Mouse (Mus musculus): ENCODE results near the gene Ddx39. TPM values are rescaled to one million over a fixed set of nuclear protein-coding genes. Genes with fewer than 3 reads are reported as not detected.

The Ddx39 gene
- polyA plus RNA-seq, 1 experiment = 39.2 TPM

GRCm38 (mm10) chr8:83725521-83726102, 10.6 kb downstream of the Ddx39 start:
- no peaks in the 10 kb centered on the region for H3K4me1 ChIP-seq (ENCODE audit: control insufficient read depth, insufficient read depth, insufficient read length, low read length)
- H3K27me3 ChIP-seq (ENCODE audit: control insufficient read depth, insufficient read depth, low read length) = no peaks in the 10 kb centered on the region
- H3K27ac ChIP-seq (ENCODE audit: insufficient read depth, low read depth, low read length) = no peak overlapping the region
- TF ChIP-seq POLR2A (IDR thresholded peaks at IDR 0.05; ENCODE audit: low read depth, low read length) = no peak
- WGBS = 93% methylated on average over 8 of the region's 8 CpGs
- peaks cover 76% of the 10 kb centered on the region for H3K36me3 ChIP-seq (ENCODE audit: control insufficient read depth, insufficient read depth, low read length)
- H3K4me3 ChIP-seq (ENCODE audit: low read depth, low read length) = no peak overlapping the region

- peaks cover 54% of the 10 kb centered on the region for H3K36me3 ChIP-seq (ENCODE audit: control insufficient read depth, insufficient read depth, low read length)
- H3K4me1 ChIP-seq (ENCODE audit: control insufficient read depth, insufficient read depth, insufficient read length, low read length) = no peaks in the 10 kb centered on the region
- no peak for TF ChIP-seq POLR2A (IDR thresholded peaks at IDR 0.05; ENCODE audit: low read depth, low read length)
- TF ChIP-seq CTCF (IDR thresholded peaks at IDR 0.05; ENCODE audit: extremely low read depth, insufficient read length, insufficient replicate concordance, low read depth, low read length) = peak; percentile 53; the same call in 1 of the 2 replicates
- H3K27me3 ChIP-seq (ENCODE audit: control insufficient read depth, insufficient read depth, low read length) = no peaks in the 10 kb centered on the region
- H3K27ac ChIP-seq (ENCODE audit: insufficient read depth, low read depth, low read length) = no peak overlapping the region
- 83% methylated on average over 11 of the region's 11 CpGs for WGBS
- H3K4me3 ChIP-seq (ENCODE audit: low read depth, low read length) = no peak overlapping the region
Measured at GRCm38 (mm10) chr8:83729009-83729807, 14.2 kb downstream of the Ddx39 start.

GRCm38 (mm10) chr8:83731906-83732305, 16.9 kb downstream of the Ddx39 start:
- Histone ChIP-seq H3K4me3 (ENCODE audit: low read depth, low read length) (no peak overlapping the region), H3K27me3 (ENCODE audit: control insufficient read depth, insufficient read depth, low read length) (no peaks in the 10 kb centered on the region), H3K4me1 (ENCODE audit: control insufficient read depth, insufficient read depth, insufficient read length, low read length) (peaks cover 6% of the 10 kb centered on the region), H3K36me3 (ENCODE audit: control insufficient read depth, insufficient read depth, low read length) (peaks cover 37% of the 10 kb centered on the region), H3K27ac (ENCODE audit: insufficient read depth, low read depth, low read length) (no peak overlapping the region)
- TF ChIP-seq CTCF (IDR thresholded peaks at IDR 0.05; ENCODE audit: extremely low read depth, insufficient read length, insufficient replicate concordance, low read depth, low read length) (no peak), POLR2A (IDR thresholded peaks at IDR 0.05; ENCODE audit: low read depth, low read length) (no peak)
- 90% methylated on average over 5 of the region's 5 CpGs for WGBS

GRCm38 (mm10) chr8:83732919-83733318, 17.9 kb downstream of the Ddx39 start:
- H3K4me3 ChIP-seq (ENCODE audit: low read depth, low read length) = no peak overlapping the region
- TF ChIP-seq POLR2A (IDR thresholded peaks at IDR 0.05; ENCODE audit: low read depth, low read length) = no peak
- no peak for TF ChIP-seq CTCF (IDR thresholded peaks at IDR 0.05; ENCODE audit: extremely low read depth, insufficient read length, insufficient replicate concordance, low read depth, low read length)
- WGBS = 78% methylated on average over 6 of the region's 6 CpGs
- H3K4me1 ChIP-seq (ENCODE audit: control insufficient read depth, insufficient read depth, insufficient read length, low read length) = peaks cover 7% of the 10 kb centered on the region
- H3K27me3 ChIP-seq (ENCODE audit: control insufficient read depth, insufficient read depth, low read length) = no peaks in the 10 kb centered on the region
- H3K27ac ChIP-seq (ENCODE audit: insufficient read depth, low read depth, low read length) = no peak overlapping the region
- peaks cover 32% of the 10 kb centered on the region for H3K36me3 ChIP-seq (ENCODE audit: control insufficient read depth, insufficient read depth, low read length)

GRCm38 (mm10) chr8:83736681-83737080, 21.7 kb downstream of the Ddx39 start:
- WGBS = 88% methylated on average over 4 of the region's 4 CpGs
- H3K4me3 ChIP-seq (ENCODE audit: low read depth, low read length) = no peak overlapping the region

GRCm38 (mm10) chr8:83737346-83737745, 22.4 kb downstream of the Ddx39 start:
- 0 out of 2 replicates have a peak overlapping the region, but pooled peaks have one; percentile 95 for H3K27ac ChIP-seq (ENCODE audit: insufficient read depth, low read depth, low read length)
- no peaks in the 10 kb centered on the region for H3K27me3 ChIP-seq (ENCODE audit: control insufficient read depth, insufficient read depth, low read length)
- WGBS = 92% methylated on average over 4 of the region's 4 CpGs
- TF ChIP-seq POLR2A (IDR thresholded peaks at IDR 0.05; ENCODE audit: low read depth, low read length) (no peak), CTCF (IDR thresholded peaks at IDR 0.05; ENCODE audit: extremely low read depth, insufficient read length, insufficient replicate concordance, low read depth, low read length) (no peak)
- no peak overlapping the region for H3K4me3 ChIP-seq (ENCODE audit: low read depth, low read length)
- peaks cover 5% of the 10 kb centered on the region; the same call in 1 of the 2 replicates for H3K36me3 ChIP-seq (ENCODE audit: control insufficient read depth, insufficient read depth, low read length)
- H3K4me1 ChIP-seq (ENCODE audit: control insufficient read depth, insufficient read depth, insufficient read length, low read length) = peaks cover 29% of the 10 kb centered on the region

More at GRCm38 (mm10) chr8:83736681-83737080, 21.7 kb downstream of the Ddx39 start:
- TF ChIP-seq CTCF (IDR thresholded peaks at IDR 0.05; ENCODE audit: extremely low read depth, insufficient read length, insufficient replicate concordance, low read depth, low read length) = no peak
- no peak for TF ChIP-seq POLR2A (IDR thresholded peaks at IDR 0.05; ENCODE audit: low read depth, low read length)
- Histone ChIP-seq H3K27ac (ENCODE audit: insufficient read depth, low read depth, low read length) (no peak overlapping the region), H3K36me3 (ENCODE audit: control insufficient read depth, insufficient read depth, low read length) (peaks cover 8% of the 10 kb centered on the region), H3K27me3 (ENCODE audit: control insufficient read depth, insufficient read depth, low read length) (no peaks in the 10 kb centered on the region), H3K4me1 (ENCODE audit: control insufficient read depth, insufficient read depth, insufficient read length, low read length) (peaks cover 29% of the 10 kb centered on the region)

GRCm38 (mm10) chr8:83737852-83738562, 23.0 kb downstream of the Ddx39 start:
- no peaks in the 10 kb centered on the region for H3K27me3 ChIP-seq (ENCODE audit: control insufficient read depth, insufficient read depth, low read length)
- H3K4me1 ChIP-seq (ENCODE audit: control insufficient read depth, insufficient read depth, insufficient read length, low read length) = peaks cover 29% of the 10 kb centered on the region
- WGBS = 42% methylated on average over 4 of the region's 4 CpGs
- H3K27ac ChIP-seq (ENCODE audit: insufficient read depth, low read depth, low read length) = peak overlapping the region; percentile 95
- H3K4me3 ChIP-seq (ENCODE audit: low read depth, low read length) = peak overlapping the region; percentile 35
- peaks cover 5% of the 10 kb centered on the region; the same call in 1 of the 2 replicates for H3K36me3 ChIP-seq (ENCODE audit: control insufficient read depth, insufficient read depth, low read length)
- TF ChIP-seq POLR2A (IDR thresholded peaks at IDR 0.05; ENCODE audit: low read depth, low read length) (no peak), CTCF (IDR thresholded peaks at IDR 0.05; ENCODE audit: extremely low read depth, insufficient read length, insufficient replicate concordance, low read depth, low read length) (no peak)
